Mouse (Mus musculus) limb, embryonic 15.5 days (tissue): Measurements from ENCODE around the gene Bcl10. TPM values are rescaled to one million over a fixed set of nuclear protein-coding genes. Genes with fewer than 3 reads are reported as not detected.

Source experiments
- ATAC-seq: fragments of 200-750 bp; cut with Nextera tagmentation; 2 replicates; pipeline ENCODE4 v1.8.0; 2017; ENCODE audit warnings: low read depth, moderate TSS enrichment; ENCODE audit not compliant: insufficient number of reproducible peaks, low FRiP score, low TSS enrichment
- H3K27ac ChIP-seq: fragments of 300-500 bp; sonication (generic); 2 replicates; pipeline ENCODE4 v1.5.1; 2015; ENCODE audit warnings: moderate library complexity, mild to moderate bottlenecking, inconsistent platforms
- H3K27me3 ChIP-seq: fragments of 300-500 bp; sonication (generic); 2 replicates; pipeline ENCODE4 v1.6.1; 2015; ENCODE audit warnings: inconsistent platforms
- H3K36me3 ChIP-seq: fragments of 300-500 bp; sonication (generic); 2 replicates; pipeline ENCODE4 v1.6.1; 2015; ENCODE audit warnings: inconsistent platforms
- H3K4me1 ChIP-seq: fragments of 300-500 bp; sonication (generic); 2 replicates; pipeline ENCODE4 v1.6.1; 2015; ENCODE audit warnings: inconsistent platforms
- H3K4me2 ChIP-seq: fragments of 300-500 bp; sonication (generic); 2 replicates; pipeline ENCODE4 v1.6.1; 2015; ENCODE audit warnings: mild to moderate bottlenecking, inconsistent platforms
- H3K4me3 ChIP-seq: fragments of 300-500 bp; sonication (generic); 2 replicates; pipeline ENCODE4 v1.5.1; 2015; ENCODE audit warnings: mild to moderate bottlenecking, inconsistent platforms
- H3K9ac ChIP-seq: fragments of 300-500 bp; sonication (generic); 2 replicates; pipeline ENCODE4 v1.6.1; 2015; ENCODE audit warnings: inconsistent platforms
- H3K9me3 ChIP-seq: fragments of 300-500 bp; sonication (generic); 2 replicates; pipeline ENCODE4 v1.6.1; 2016; ENCODE audit warnings: inconsistent platforms
- whole genome bisulfite sequencing: fragments of 180-500 bp; shearing (Covaris S2); methylation state at CpG from one replicate; pipeline ENCODE4 v1.1.7; 2015; 5-methylcytosine and 5-hydroxymethylcytosine counted together
- polyA plus RNA-seq: library from polyadenylated mRNA; unstranded; fragments of >200 nt; fragmentation: Nextera tagmentation; extraction: Ambion mirVana; gene quantifications from 2 replicates; pipeline ENCODE4 v1.2.1, GENCODE M21; 2015

Bcl10 gene
- polyA plus RNA-seq, 1 experiment from 2014 or later = 50.2 TPM

DNA sequence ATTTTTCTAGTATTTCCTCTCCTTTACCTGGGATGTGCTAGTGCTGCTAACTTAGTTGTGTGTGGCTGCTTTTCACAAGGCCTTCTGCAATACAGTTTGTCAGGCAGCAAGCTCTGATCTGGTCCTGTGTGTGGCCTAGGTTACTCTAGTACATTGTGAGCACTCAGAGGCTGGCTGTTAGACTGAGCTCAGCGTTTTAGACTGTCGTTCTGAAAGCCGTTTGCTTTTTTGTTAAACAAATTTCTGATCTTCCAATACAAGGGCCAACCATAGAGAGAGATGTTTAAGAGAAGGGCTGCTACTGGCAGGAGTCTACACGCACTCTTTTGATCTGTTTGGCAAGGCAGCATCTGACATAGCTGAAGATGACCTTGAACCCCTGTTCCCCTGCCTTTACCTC lies 17.4 kb downstream of the Bcl10 start:
- Histone ChIP-seq H3K4me1 (peaks cover 22% of the 10 kb centered on the region), H3K4me2 (no peak overlapping the region), H3K4me3 (no peak overlapping the region), H3K9ac (no peak overlapping the region), H3K27me3 (no peaks in the 10 kb centered on the region), H3K27ac (no peak overlapping the region), H3K9me3 (no peaks in the 10 kb centered on the region), H3K36me3 (peaks cover 37% of the 10 kb centered on the region)
- no peak for ATAC-seq
- WGBS = 90% methylated on average over 4 of the region's 4 CpGs

- Histone ChIP-seq H3K4me3 (no peak overlapping the region), H3K27ac (no peak overlapping the region), H3K9me3 (no peaks in the 10 kb centered on the region), H3K27me3 (no peaks in the 10 kb centered on the region), H3K4me2 (no peak overlapping the region), H3K9ac (no peak overlapping the region), H3K4me1 (peaks cover 22% of the 10 kb centered on the region), H3K36me3 (peaks cover 39% of the 10 kb centered on the region)
- WGBS = 9% methylated on average over 3 of the region's 3 CpGs
- ATAC-seq = no peak
Observed at GRCm38 (mm10) chr3:145941971-145942370, 19.4 kb downstream of the Bcl10 start.

GRCm38 (mm10) chr3:145944348-145944747 lies 21.7 kb downstream of the Bcl10 start:
- Histone ChIP-seq H3K36me3 (peaks cover 39% of the 10 kb centered on the region), H3K27ac (no peak overlapping the region), H3K4me1 (peaks cover 9% of the 10 kb centered on the region), H3K9me3 (no peaks in the 10 kb centered on the region), H3K27me3 (no peaks in the 10 kb centered on the region), H3K9ac (no peak overlapping the region), H3K4me3 (no peak overlapping the region), H3K4me2 (no peak overlapping the region)
- ATAC-seq = no peak
- 86% methylated on average over 7 of the region's 7 CpGs for WGBS

DNA sequence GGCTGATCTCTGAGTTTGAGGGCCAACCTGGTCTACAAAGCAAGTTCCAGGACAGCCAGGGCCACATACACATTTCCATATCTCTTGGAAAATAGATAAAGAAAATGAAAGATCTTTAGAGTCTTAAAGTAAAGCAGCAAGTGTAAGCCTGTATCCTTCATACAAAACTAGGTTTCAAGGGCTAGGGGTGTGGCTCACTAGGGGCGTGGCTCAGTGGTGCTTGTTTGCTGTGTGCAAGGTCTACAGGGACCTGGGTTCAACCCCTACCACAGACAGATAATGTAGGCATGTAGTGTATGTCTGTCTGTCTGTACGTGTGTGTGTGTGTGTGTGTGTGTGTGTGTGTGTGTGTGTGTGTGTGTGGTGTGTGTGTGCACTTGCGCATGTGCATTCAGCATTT lies 23.3 kb downstream of the Bcl10 start:
- no peak overlapping the region for H3K9ac ChIP-seq
- no peaks in the 10 kb centered on the region for H3K27me3 ChIP-seq
- no peaks in the 10 kb centered on the region for H3K9me3 ChIP-seq
- 88% methylated on average over 3 of the region's 3 CpGs for WGBS
- H3K27ac ChIP-seq = no peak overlapping the region
- ATAC-seq = no peak
- H3K4me1 ChIP-seq = peaks cover 7% of the 10 kb centered on the region
- peaks cover 29% of the 10 kb centered on the region for H3K36me3 ChIP-seq
- H3K4me2 ChIP-seq = no peak overlapping the region
- no peak overlapping the region for H3K4me3 ChIP-seq

DNA sequence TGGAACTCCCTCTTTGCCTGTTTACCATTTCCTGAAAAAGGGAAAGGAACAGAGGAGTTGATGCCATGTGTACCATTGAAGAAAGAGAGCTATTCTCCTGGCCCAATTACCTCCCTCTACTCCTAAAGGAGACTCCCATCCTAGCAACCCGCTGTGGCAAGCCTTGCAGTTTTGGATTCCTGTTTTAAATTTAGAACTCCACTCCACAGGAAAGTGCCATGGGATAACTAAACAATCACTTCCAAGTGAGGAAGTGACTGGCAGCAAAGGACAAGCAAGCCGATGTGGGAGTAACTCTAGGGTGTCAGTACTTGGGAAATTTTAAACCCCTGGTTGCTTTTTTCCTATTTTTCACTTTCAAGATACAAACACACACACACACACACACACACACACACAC lies 24.1 kb downstream of the Bcl10 start:
- Histone ChIP-seq H3K9me3 (no peaks in the 10 kb centered on the region), H3K36me3 (peaks cover 23% of the 10 kb centered on the region), H3K4me3 (no peak overlapping the region), H3K27me3 (no peaks in the 10 kb centered on the region), H3K27ac (no peak overlapping the region), H3K4me1 (peaks cover 4% of the 10 kb centered on the region), H3K9ac (no peak overlapping the region), H3K4me2 (no peak overlapping the region)
- 39% methylated on average over 2 of the region's 2 CpGs for WGBS
- ATAC-seq = no peak

DNA sequence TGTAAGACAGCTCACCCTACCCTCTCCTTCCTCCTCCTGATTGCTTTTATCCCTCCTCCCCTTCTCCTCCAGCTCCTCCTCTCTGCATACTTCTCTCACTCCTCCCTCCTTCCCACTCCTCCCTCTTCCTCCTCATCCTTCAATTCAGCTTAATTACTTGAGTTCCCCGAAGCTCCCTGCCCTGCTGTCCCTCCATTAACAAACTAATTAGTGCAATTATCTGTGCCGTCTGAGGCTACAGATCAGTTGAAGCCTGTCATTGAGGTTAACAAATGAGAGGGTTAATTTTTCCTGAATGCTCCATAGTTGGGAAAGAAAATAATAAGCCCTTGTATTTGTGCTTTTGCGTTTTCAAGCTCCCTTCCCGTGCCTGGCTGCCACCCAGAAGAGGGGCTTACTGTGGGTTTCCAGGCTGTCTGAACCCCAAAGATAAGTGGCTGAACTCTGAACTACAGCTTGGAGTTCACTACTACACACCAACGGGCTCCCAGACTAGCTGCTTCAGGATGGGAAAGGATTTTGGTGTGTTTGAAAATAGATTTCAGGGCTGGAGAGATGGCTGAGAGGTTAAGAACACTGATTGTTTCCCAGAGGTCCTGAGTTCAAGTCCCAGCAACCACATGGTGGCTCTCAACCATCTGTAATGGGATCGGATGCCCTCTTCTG lies 25.1 kb downstream of the Bcl10 start:
- H3K36me3 ChIP-seq = peaks cover 23% of the 10 kb centered on the region
- H3K9ac ChIP-seq = no peak overlapping the region
- no peak overlapping the region for H3K4me3 ChIP-seq
- WGBS = 37% methylated on average over 6 of the region's 6 CpGs
- ATAC-seq = no peak
- no peaks in the 10 kb centered on the region for H3K9me3 ChIP-seq
- no peaks in the 10 kb centered on the region for H3K27me3 ChIP-seq
- H3K4me1 ChIP-seq = peaks cover 4% of the 10 kb centered on the region
- no peak overlapping the region for H3K27ac ChIP-seq
- H3K4me2 ChIP-seq = no peak overlapping the region

GRCm38 (mm10) chr3:145950034-145950814 lies 27.6 kb downstream of the Bcl10 start:
- Histone ChIP-seq H3K27ac (no peak overlapping the region), H3K9me3 (no peaks in the 10 kb centered on the region), H3K9ac (no peak overlapping the region), H3K4me2 (peak overlapping the region; percentile 36), H3K27me3 (no peaks in the 10 kb centered on the region), H3K36me3 (no peaks in the 10 kb centered on the region), H3K4me3 (0 out of 2 replicates have a peak overlapping the region, but pooled peaks have one; percentile 8), H3K4me1 (peaks cover 4% of the 10 kb centered on the region)
- WGBS = 6% methylated on average over 15 of the region's 15 CpGs
- peak; percentile 65; the same call in 1 of the 2 replicates for ATAC-seq

- ATAC-seq = no peak
- Histone ChIP-seq H3K36me3 (no peaks in the 10 kb centered on the region), H3K4me2 (no peak overlapping the region), H3K9ac (no peak overlapping the region), H3K4me3 (no peak overlapping the region), H3K4me1 (peaks cover 4% of the 10 kb centered on the region), H3K27me3 (no peaks in the 10 kb centered on the region), H3K27ac (no peak overlapping the region), H3K9me3 (no peaks in the 10 kb centered on the region)
- WGBS = 45% methylated on average over 5 of the region's 5 CpGs
Observed at GRCm38 (mm10) chr3:145950815-145951130, 28.2 kb downstream of the Bcl10 start.

GRCm38 (mm10) chr3:145951287-145952165 lies 28.9 kb downstream of the Bcl10 start:
- no peaks in the 10 kb centered on the region for H3K36me3 ChIP-seq

DNA sequence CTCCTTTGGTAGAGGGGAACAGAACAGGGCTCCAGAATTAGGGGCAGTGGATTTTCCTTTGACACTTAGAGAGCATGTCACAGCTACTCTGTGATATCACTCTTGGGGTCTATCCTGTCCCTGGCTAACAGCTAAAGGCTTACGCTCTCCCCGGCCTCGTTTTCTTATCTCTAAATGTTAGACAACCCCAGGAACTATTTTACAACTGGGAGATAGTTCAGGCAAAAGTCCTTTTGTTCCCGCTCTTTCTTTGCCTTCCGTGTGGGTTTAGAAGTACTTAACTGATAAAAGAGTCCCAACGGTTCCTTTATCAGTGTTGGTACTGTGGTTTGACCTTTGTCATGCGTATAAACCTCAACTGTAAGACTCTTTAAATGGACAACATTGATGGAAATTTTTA lies 30.3 kb downstream of the Bcl10 start:
- 87% methylated on average over 7 of the region's 7 CpGs for WGBS

More at GRCm38 (mm10) chr3:145951287-145952165, 28.9 kb downstream of the Bcl10 start:
- WGBS = 71% methylated on average over 17 of the region's 17 CpGs
- H3K4me2 ChIP-seq = no peak overlapping the region
- no peaks in the 10 kb centered on the region for H3K27me3 ChIP-seq
- no peak overlapping the region for H3K9ac ChIP-seq
- H3K27ac ChIP-seq = no peak overlapping the region
- peaks cover 4% of the 10 kb centered on the region for H3K4me1 ChIP-seq
- no peak overlapping the region for H3K4me3 ChIP-seq
- H3K9me3 ChIP-seq = no peaks in the 10 kb centered on the region
- no peak for ATAC-seq

GRCm38 (mm10) chr3:145953411-145953810 lies 30.8 kb downstream of the Bcl10 start:
- Histone ChIP-seq H3K4me1 (peaks cover 4% of the 10 kb centered on the region), H3K9ac (no peak overlapping the region), H3K9me3 (no peaks in the 10 kb centered on the region), H3K4me3 (no peak overlapping the region), H3K27ac (no peak overlapping the region), H3K27me3 (no peaks in the 10 kb centered on the region), H3K36me3 (no peaks in the 10 kb centered on the region), H3K4me2 (no peak overlapping the region)
- WGBS = 87% methylated on average over 2 of the region's 2 CpGs
- ATAC-seq = no peak

More for the DNA sequence above, 30.3 kb downstream of the Bcl10 start:
- Histone ChIP-seq H3K9me3 (no peaks in the 10 kb centered on the region), H3K9ac (no peak overlapping the region), H3K4me1 (peaks cover 4% of the 10 kb centered on the region), H3K27me3 (no peaks in the 10 kb centered on the region), H3K36me3 (no peaks in the 10 kb centered on the region), H3K27ac (no peak overlapping the region), H3K4me3 (no peak overlapping the region), H3K4me2 (no peak overlapping the region)
- no peak for ATAC-seq

- Histone ChIP-seq H3K4me2 (no peak overlapping the region), H3K36me3 (no peaks in the 10 kb centered on the region), H3K27ac (no peak overlapping the region), H3K4me1 (peaks cover 24% of the 10 kb centered on the region), H3K27me3 (no peaks in the 10 kb centered on the region), H3K9me3 (no peaks in the 10 kb centered on the region), H3K9ac (no peak overlapping the region), H3K4me3 (no peak overlapping the region)
- ATAC-seq = no peak
- WGBS = 57% methylated on average over 1 of the region's 1 CpGs
Observed at GRCm38 (mm10) chr3:145959824-145960223, 37.2 kb downstream of the Bcl10 start.
